Mouse (Mus musculus) gastrocnemius, adult 8-10 months (tissue): ENCODE measurements at regions not wholly inside any gene's neighbourhood (a gene's known extent, or its start where the extent isn't known, plus 50 kb on each side); places are given as distances from the start of the nearest gene placed in this dataset.
A peak's percentile ranks its signal among the peaks of the same experiment; 100 is the strongest.
"Not testable (repeated sequence)": the region's sequence is repeated elsewhere in the genome, so short reads cannot be mapped to it uniquely, and the experiment has no call there.

ENCODE experiments used
- DNase-seq, 2 experiments: peaks; one replicate each; pipeline ENCODE4 v3.0.0; 2022; ENCODE audit warnings: low spot score in 2 of 2

DNA sequence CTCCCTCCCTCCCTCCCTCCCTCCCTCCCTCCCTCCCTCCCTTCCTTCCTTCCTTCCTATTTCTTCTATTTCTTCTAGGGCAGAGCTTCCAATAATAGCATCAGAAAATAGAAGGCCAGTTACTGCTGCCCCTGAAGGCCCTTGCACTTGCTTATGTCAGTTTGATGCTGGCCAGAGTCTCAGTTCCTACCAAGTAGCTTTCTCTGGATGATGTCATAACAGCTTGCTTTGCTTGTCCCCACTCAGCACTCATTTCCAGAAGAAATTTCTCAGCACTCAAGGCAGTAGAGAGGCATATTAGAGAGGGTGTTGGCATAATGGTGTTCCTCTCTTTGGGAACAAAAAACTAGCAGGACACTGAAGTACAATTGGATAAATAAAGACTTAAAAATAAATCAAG is 811.6 kb upstream of the 4930444P10Rik start:
- no peak for DNase-seq

DNA sequence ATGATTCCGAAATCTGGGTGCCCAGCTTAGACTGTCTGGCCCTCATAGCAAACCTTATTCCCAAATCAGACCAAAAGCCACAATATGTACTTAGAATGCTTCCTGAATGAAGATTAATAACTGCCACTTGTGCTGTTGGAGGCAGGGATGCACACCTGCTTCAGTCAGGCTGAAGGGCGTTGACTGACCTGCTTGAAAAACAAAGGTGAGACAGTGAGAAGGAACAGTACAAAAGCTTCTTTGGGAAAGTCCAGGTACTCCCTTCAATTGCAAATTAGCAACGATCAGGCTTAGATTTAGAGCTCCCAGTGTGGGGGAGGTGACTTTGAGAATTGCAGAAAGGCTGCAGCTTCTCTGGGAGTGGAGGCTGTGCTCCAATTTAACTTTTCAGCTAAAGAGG is 775.3 kb upstream of the 4930444P10Rik start:
- not testable (repeated sequence) for DNase-seq

DNA sequence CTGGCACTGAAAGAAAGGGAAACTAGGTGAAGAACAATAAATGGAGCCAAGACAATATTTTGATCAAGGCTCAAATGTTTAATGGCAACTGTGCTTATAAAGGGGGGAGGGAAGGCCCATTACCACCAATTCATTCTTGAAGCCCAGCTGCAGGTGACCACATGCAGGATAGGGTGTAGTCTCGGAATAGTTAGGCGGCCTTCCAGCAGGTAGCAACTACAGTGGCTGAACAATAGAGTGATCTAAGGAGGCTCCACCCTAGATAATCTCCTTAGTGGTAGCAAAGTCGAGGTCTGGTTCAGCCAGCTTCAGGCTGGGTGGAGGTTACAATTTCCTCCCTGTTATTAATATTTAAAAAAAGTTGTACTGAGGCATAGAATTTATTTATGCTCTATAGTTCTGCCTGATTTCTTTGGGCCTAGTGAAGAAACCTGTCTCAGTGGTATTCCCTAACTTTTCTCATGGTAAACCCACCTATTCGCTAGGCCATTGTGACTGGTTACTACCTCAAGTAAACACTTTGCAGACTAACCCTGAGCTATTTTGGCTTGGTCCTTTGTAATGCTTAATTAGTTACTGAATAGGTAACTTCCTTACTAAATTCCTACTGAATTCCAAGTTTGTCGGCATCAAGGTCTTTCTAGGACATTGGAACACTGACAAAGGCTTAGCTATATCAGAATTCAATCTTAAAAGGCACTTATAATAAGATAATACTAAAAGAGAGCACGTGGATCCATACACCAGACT is 774.1 kb upstream of the 4930444P10Rik start:
- DNase-seq = not testable (repeated sequence)

DNA sequence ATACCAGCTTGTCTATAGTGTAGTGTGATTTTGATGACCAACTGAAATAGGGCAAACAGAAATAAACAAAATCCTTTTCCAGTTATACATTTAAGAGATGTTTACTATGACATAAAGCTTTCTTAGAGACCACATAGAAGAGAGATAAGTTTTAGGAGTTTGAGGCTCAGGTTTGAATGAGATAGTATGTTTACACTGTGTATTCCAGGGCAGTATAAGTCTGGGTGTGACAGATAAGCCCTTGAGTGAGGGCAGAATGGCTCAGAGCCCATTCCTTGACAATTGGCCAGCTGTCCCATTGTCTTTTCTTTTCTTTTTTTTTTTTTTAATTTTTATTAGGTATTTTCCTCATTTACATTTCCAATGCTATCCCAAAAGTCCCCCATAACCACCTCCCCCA is 744.0 kb upstream of the 4930444P10Rik start:
- DNase-seq = no peak

DNA sequence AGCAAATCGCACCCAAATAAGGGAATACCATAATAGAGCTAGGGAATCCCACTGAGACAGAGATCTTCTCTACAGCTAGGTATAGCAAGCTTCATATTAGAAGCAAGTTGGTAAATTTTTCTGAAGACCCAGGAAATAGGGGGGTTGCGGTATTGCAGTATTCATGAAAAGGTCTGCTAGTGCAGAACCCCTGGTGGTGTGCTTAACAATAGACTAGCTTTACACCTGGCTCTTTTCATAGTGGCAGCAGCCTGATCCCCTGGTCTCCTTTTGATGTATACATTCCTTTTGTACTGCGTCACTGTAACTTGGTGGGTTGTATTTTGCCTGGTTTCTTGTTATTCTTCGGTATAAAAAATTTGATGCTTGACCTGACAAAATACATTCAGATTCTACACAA is 731.6 kb upstream of the 4930444P10Rik start:
- not testable (repeated sequence) for DNase-seq

DNA sequence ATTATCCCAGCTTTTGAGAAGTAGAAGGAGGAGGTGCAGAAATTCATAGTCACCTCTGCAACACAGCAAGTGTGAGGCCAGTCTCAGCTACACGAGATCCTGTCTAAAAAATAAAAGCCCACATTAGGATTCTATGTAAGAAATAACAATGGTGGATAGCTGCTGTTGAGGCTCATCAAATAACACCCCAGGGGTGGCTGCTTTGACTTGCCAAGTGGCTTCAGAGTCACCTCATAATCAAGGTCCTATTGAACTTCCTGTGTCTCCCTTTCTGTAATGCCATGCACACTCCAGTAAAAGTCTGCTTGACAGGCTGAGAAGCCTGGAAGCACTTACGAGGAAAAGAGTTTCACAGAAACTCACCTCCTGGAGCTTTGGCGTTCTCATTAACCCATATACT is 730.9 kb upstream of the 4930444P10Rik start:
- DNase-seq = no peak

DNA sequence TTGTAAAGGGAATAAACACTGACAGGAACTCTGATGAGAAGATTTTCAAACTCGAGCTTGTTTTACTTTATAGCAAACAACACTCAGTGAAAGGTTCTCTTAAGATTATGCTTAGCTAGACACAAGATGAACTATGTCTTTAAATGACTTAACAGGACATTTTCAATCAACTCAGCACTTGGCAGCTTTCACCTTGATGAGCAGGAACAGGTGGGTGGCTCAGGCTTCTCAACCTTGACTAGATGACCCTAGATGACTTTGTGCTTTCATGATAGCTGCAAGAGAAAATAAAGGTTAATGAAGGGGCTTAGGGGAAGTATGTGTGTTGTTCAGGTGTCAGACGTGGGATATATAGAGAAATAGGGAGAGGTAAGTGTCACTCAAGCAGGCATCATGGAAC is 728.1 kb upstream of the 4930444P10Rik start:
- DNase-seq = peak; percentile 46 to 55

DNA sequence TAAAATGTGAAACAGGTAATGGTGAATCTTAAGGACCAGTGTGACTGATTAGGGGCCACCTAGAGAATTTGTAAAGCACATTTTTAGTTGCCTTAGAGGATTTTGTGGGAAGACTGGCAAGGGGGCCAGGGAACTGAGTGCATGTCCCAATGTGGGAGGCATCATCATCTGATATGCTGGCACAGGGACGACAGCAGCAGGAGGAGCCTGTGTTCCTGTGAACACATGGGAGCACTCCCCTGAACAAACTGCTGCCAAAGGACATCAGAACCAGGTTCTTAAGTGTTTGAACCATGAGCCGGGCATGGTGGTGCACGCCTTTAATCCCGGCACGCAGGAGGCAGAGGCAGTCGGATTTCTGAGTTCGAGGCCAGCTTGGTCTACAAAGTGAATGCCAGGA is 723.4 kb upstream of the 4930444P10Rik start:
- DNase-seq = no peak

DNA sequence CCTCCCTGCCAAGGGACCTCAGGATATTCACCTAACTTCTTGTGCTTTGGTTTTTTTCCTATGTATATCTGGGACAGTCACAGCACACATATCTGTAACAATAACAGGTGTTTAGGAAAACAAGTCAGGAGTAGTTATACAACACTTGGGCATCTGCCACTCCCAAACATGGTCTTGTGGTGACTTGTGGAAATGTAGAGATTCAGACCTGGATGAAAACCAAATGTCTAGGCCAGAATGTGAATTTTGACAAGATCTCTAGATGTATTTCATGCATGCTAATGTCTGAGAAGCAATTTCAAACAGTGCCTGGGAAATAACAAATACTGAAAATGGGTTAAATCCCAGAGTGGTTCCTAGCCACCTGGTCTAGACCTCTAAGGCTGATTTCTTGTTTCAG is 722.6 kb upstream of the 4930444P10Rik start:
- no peak for DNase-seq

DNA sequence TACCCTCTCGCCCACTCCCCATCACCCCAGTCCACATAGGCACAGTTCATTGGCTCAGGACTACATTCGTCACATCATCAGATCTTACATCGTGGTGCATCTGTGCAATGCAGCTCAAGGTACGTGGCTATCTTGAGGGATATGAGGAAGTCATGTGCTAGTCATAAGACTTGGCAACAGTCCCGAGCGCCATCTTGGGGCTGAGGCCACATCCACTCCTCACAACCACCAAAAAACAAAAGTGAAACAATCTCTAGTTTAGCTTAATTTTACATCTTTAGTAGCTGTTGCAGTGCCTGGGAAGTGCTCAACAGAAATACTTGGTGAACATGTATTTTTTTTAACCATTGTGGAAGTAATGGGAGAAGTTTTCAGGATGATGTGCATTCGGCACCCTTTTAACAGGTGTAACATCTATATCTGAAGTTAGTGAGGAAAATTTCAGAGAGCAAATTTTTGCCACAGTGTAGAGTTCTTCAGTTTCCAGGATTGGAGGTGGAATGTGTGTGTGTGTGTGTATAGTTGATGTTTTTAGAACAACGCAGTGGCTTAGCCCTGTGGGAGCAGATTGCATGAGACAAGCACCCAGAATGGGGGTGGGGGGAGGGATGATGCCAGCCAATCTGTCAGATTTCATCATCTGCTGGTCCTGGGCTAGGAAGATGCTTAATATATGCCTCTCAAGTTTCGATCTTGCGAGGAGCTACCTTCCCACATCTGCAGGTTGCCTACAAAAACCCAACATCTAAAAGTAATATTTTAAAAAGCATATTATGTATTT is 716.4 kb upstream of the 4930444P10Rik start:
- no peak for DNase-seq

DNA sequence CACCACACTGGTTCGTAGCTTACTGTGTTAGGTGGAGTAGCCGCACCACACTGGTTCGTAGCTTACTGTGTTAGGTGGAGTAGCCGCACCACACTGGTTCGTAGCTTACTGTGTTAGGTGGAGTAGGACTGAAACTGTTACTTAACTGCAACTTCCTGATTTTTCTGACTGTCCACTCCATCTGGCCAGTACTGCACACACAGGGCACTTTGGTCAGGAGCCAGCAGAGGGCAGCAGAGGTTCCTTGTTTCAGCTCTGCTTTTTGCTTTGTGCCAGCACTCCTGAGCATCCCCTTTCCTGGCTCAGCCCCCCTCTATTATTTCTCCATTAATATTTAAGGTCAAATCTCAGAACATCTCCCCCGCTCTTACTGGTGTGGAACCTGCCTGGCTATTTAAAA is 705.2 kb upstream of the 4930444P10Rik start:
- peak; percentile 68 to 69 for DNase-seq

DNA sequence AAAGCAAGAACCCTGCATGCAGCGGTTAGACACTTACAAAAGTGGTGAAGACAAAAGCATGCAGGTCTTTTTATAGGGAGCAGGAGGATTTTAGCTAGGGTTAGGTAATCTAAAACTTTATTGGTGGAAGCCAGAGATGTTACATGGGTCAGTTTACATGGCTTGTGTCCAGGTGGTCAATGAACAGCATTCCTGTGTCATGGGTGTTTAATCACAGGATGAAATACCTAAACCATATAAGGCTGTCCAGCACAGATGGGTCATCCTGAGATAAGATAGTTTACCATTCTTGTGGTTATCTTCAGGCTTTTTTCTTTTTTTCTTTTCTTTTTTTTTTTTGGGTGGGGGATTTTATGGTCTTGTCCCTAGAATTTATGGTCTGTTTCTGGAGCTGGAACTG is 703.3 kb upstream of the 4930444P10Rik start:
- DNase-seq = no peak

DNA sequence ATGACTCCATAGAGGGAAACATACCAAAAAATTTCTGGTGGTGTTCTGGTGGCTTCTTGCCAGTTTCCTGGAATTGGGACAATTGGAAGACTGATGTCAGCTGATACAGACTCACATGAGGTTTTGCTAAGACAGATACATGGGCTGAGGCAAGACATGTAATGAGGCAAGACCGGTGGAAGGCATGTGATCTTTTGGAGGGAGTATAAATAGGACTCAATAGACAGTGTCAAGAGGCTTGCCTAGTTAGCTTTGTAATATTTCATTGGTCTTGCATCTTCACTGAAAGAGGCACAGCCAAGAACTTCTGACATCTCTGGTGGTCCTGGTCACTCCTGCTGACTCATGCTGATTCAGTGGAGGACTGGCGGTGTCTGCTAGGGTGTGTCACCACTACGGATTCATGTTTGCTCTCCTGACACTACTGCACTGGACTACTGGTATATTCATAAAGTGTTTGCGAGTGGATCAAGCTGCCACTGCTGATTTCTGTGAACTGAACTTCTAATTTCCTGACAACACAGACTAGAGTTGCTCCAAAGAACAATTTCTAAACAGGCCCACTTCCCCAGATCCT is 697.7 kb upstream of the 4930444P10Rik start:
- DNase-seq = no peak

DNA sequence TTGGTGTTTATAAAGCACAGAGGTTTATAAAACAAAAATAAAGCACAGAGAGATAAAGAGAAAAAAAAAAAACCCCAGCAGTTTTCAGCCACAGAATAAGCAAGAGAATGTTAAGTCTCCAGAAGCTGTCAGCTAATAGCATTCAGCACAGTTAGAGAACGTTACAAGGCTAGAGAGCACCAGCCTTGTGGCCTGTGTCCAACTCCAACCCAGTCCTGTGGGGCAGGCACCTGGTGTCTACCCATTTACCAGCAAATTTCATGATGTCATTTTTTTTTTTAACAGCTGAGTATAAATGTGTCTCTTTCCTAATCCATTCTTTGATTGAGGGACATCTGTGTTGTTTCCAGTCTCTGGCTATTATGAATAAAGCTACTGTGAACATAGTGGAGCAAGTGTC is 686.7 kb upstream of the 4930444P10Rik start:
- no peak for DNase-seq

DNA sequence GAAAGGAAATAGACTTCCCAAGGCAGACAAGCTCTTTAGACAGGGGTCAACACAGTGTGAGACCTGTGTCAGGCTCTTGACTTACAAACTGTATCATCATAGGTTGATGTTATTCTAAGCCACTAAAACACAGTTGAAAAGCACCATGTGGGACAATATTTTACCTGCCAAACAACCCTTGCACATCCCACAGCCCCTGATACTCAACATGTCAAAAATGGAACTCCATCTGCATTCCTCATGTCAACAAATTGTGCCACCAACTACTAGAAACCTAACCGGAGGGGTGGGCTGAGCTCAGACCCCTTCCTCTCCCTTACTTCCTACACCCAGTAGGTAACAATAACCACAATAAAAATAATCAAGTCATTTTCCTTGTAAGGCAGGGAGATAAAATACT is 667.8 kb upstream of the 4930444P10Rik start:
- DNase-seq = no peak
